In genomic region chr1:89586991-89587683, GRCm38 (mm10) we compare ENCODE assay signal across 15 mouse cellular contexts.
DNase-seq lines count a peak whose midpoint lies in the region; ATAC-seq and TF ChIP-seq lines count a peak whose summit lies in the region.
"Had no signal": no experiment of that assay in that cellular context is flagged by ENCODE, and none has a peak within 500 bp of the region (broad histone marks: within the 10 kb centered on the region; RNA-seq: fewer than 3 reads in every experiment).

No protein-coding gene starts in this region.

- no peaks in the 10 kb centered on the region for H3K9me3 ChIP-seq in heart, embryonic 15.5 days (replicated peaks)
- peaks cover 3% of the 10 kb centered on the region; the same call in 1 of the 2 replicates for H3K9me3 ChIP-seq in lung, embryonic 16.5 days (ENCODE audit: control insufficient read depth, low read length)
- H3K9me3 ChIP-seq in hindbrain, embryonic 12.5 days (replicated peaks): 0 out of 2 replicates have a peak, but pooled peaks cover 5% of the 10 kb centered on the region

- TF ChIP-seq CTCF in cortical plate, adult 2 months (IDR thresholded peaks at IDR 0.05; ENCODE audit: extremely low read depth, insufficient read depth, low read length): no peak
- TF ChIP-seq CTCF in thymus, adult 2 months (IDR thresholded peaks at IDR 0.05; ENCODE audit: borderline replicate concordance, control insufficient read depth, extremely low read depth, insufficient read depth, low read length, poor library complexity): no peak

- ATAC-seq in heart, embryonic 15.5 days (replicated peaks; ENCODE audit: insufficient number of reproducible peaks, insufficient read depth, low FRiP score, low read depth): peak; percentile 33; the same call in 1 of the 2 replicates
- peak; percentile 51; the same call in 1 of the 2 replicates for ATAC-seq in lung, embryonic 16.5 days (ENCODE audit: low read depth)
- no peak for ATAC-seq in hindbrain, embryonic 12.5 days (ENCODE audit: low FRiP score)
- ATAC-seq: activated CD4-positive, CD25-positive, alpha-beta regulatory T cell, adult 4 months; forebrain, embryonic 15.5 days; liver, postnatal 0 days had no signal

- H3K9ac ChIP-seq in heart, embryonic 15.5 days: no peak overlapping the region
- no peak overlapping the region for H3K9ac ChIP-seq in lung, embryonic 16.5 days (ENCODE audit: low read length)
- no peak overlapping the region for H3K9ac ChIP-seq in hindbrain, embryonic 12.5 days
- H3K9ac ChIP-seq: forebrain, embryonic 15.5 days; liver, postnatal 0 days had no signal

- peak overlapping the region; percentile 30 for H3K4me2 ChIP-seq in heart, embryonic 15.5 days
- H3K4me2 ChIP-seq in lung, embryonic 16.5 days (ENCODE audit: low read depth, low read length): no peak overlapping the region
- 0 out of 2 replicates have a peak overlapping the region, but pooled peaks have one; percentile 4 for H3K4me2 ChIP-seq in hindbrain, embryonic 12.5 days (replicated peaks)
- H3K4me2 ChIP-seq: forebrain, embryonic 15.5 days had no signal

- TF ChIP-seq POLR2A in cortical plate, adult 2 months (IDR thresholded peaks at IDR 0.05; ENCODE audit: extremely low read depth, insufficient read depth, low read length): no peak
- no peak for TF ChIP-seq POLR2A in thymus, adult 2 months (IDR thresholded peaks at IDR 0.05; ENCODE audit: control insufficient read depth, extremely low read depth, insufficient read depth, low read length, poor library complexity)

- H3K27me3 ChIP-seq in heart, embryonic 15.5 days: peaks cover 6% of the 10 kb centered on the region; the same call in 1 of the 2 replicates
- H3K27me3 ChIP-seq in lung, embryonic 16.5 days (ENCODE audit: control insufficient read depth, insufficient read depth, low read depth, low read length): peaks cover 3% of the 10 kb centered on the region
- H3K27me3 ChIP-seq in hindbrain, embryonic 12.5 days: peaks cover under 1% of the 10 kb centered on the region; the same call in 1 of the 2 replicates
- no peaks in the 10 kb centered on the region for H3K27me3 ChIP-seq in thymus, adult 2 months (ENCODE audit: control insufficient read depth, insufficient read depth, low read length)
- H3K27me3 ChIP-seq: forebrain, embryonic 15.5 days had no signal

- H3K27ac ChIP-seq in heart, embryonic 15.5 days: peak overlapping the region; percentile 16
- no peak overlapping the region for H3K27ac ChIP-seq in lung, embryonic 16.5 days (ENCODE audit: low read length)
- H3K27ac ChIP-seq in cortical plate, adult 2 months (ENCODE audit: insufficient read depth, low read length): 0 out of 2 replicates have a peak overlapping the region, but pooled peaks have one; percentile 42
- H3K27ac ChIP-seq in hindbrain, embryonic 12.5 days: 0 out of 2 replicates have a peak overlapping the region, but pooled peaks have one; percentile 4
- H3K27ac ChIP-seq in thymus, adult 2 months (ENCODE audit: control insufficient read depth, insufficient read depth, low read length): no peak overlapping the region
- H3K27ac ChIP-seq: forebrain, embryonic 15.5 days; macrophage had no signal

- intact Hi-C loops in heart, postnatal 14 days (cut with DNase I): no loop called here

- no peaks in the 10 kb centered on the region for H3K36me3 ChIP-seq in heart, embryonic 15.5 days
- no peaks in the 10 kb centered on the region for H3K36me3 ChIP-seq in lung, embryonic 16.5 days (ENCODE audit: control insufficient read depth, insufficient read depth, low read length)
- peaks cover 8% of the 10 kb centered on the region; the same call in 1 of the 2 replicates for H3K36me3 ChIP-seq in hindbrain, embryonic 12.5 days
- H3K36me3 ChIP-seq in thymus, adult 2 months (ENCODE audit: control insufficient read depth, insufficient read depth, low read length): no peaks in the 10 kb centered on the region

- H3K4me1 ChIP-seq in heart, embryonic 15.5 days (replicated peaks): peaks cover 24% of the 10 kb centered on the region
- H3K4me1 ChIP-seq in lung, embryonic 16.5 days (replicated peaks; ENCODE audit: control insufficient read depth, insufficient read depth, low read length): no peaks in the 10 kb centered on the region
- H3K4me1 ChIP-seq in cortical plate, adult 2 months (ENCODE audit: control insufficient read depth, insufficient read depth, low read length): peaks cover 8% of the 10 kb centered on the region
- H3K4me1 ChIP-seq in hindbrain, embryonic 12.5 days: peaks cover 60% of the 10 kb centered on the region
- H3K4me1 ChIP-seq in thymus, adult 2 months (replicated peaks; ENCODE audit: control insufficient read depth, insufficient read depth, low read length): no peaks in the 10 kb centered on the region

- 22% methylated on average over 14 of the region's 14 CpGs for WGBS in heart, embryonic 15.5 days
- WGBS in lung, embryonic 16.5 days: 52% methylated on average over 14 of the region's 14 CpGs
- 47% methylated on average over 14 of the region's 14 CpGs for WGBS in hindbrain, embryonic 12.5 days
- 91% methylated on average over 14 of the region's 14 CpGs for WGBS in thymus, adult 2 months

- no peak overlapping the region for H3K4me3 ChIP-seq in heart, embryonic 15.5 days
- no peak overlapping the region for H3K4me3 ChIP-seq in lung, embryonic 16.5 days (ENCODE audit: low read length)
- no peak overlapping the region for H3K4me3 ChIP-seq in cortical plate, adult 2 months (ENCODE audit: insufficient read depth, low read length)
- H3K4me3 ChIP-seq in hindbrain, embryonic 12.5 days: no peak overlapping the region
- H3K4me3 ChIP-seq in thymus, adult 2 months (ENCODE audit: control insufficient read depth, insufficient read depth, low read length): no peak overlapping the region
- H3K4me3 ChIP-seq: forebrain, embryonic 15.5 days had no signal

- no peak for DNase-seq in heart, postnatal 14 days
- DNase-seq in lung, postnatal 14 days: no peak
- no peak for DNase-seq in thymus, adult 2 months
- DNase-seq: cerebellum, adult 11 months; embryo, embryonic 11 days; gastrocnemius, postnatal 10 days; liver, postnatal 0 days; thymus, postnatal 36 days had no signal

Comparison
In these comparisons a context has a peak if more than half of its experiments do, and no peak if none do; other contexts are left out.
1. H3K27ac ChIP-seq: peak in heart, embryonic 15.5 days (single experiment), cortical plate, adult 2 months (single experiment) and hindbrain, embryonic 12.5 days (single experiment); none in lung, embryonic 16.5 days (single experiment) and thymus, adult 2 months (single experiment).